Mouse (Mus musculus): Measurements from ENCODE around the gene Tmsb4x. TPM values are rescaled to one million over a fixed set of nuclear protein-coding genes. Genes with fewer than 3 reads are reported as not detected.

The Tmsb4x gene
- polyA plus RNA-seq, 1 experiment from 2014 or later = 3,085 TPM

DNA sequence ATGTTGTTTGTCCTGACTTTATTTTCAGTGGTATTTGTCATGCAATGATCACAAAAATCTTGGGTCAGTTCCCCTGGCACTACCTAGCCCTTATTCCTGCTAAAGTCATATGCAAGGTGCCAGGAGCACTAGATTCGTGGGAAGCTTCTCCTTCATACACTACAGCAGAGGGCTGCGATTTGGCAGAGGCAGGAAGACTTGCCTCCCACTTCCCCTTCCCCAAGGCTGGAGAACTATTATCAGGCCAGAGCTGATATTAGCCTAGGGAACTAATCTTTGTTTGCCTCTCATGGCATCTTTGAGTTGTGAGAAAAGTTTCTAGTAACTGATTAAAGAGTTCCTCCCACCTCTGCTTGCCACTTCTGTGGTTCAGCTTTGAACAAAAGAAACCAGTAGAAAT lies 37.8 kb downstream of the Tmsb4x start:
- H3K4me3 ChIP-seq (ENCODE audit: low read length) = no peak overlapping the region

DNA sequence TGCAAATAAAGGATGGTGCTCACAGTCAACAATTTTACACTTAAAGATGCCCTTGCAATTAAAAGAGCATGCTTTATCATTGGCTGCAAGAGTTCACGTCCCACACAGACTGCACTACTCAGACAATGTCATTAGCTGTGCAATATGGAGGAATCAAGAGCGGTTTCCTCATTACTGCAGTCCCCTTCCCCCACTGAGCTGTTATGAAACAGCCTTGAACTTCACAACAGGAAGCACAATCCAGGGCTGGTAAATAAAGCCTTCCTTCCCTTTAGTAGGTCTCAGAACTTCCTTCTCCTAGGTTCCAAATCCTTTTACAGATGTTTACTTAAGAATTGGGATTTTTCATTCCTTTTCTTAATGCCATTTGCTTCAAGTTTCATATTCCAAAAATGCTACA lies 41.8 kb downstream of the Tmsb4x start:
- WGBS = 61% methylated on average over 2 of the region's 2 CpGs
- Histone ChIP-seq H3K9ac (ENCODE audit: low read depth, low read length) (no peak overlapping the region), H3K4me1 (ENCODE audit: control insufficient read depth, insufficient read depth, low read length) (no peaks in the 10 kb centered on the region), H3K9me3 (ENCODE audit: control insufficient read depth, low read length) (no peaks in the 10 kb centered on the region), H3K4me2 (ENCODE audit: low read depth, low read length) (no peak overlapping the region), H3K27ac (ENCODE audit: low read length) (no peak overlapping the region), H3K27me3 (replicated peaks; ENCODE audit: control insufficient read depth, insufficient read depth, low read length) (no peaks in the 10 kb centered on the region), H3K4me3 (ENCODE audit: low read length) (no peak overlapping the region), H3K36me3 (ENCODE audit: control insufficient read depth, insufficient read depth, low read length) (no peaks in the 10 kb centered on the region)
- no peak for ATAC-seq

More for the DNA sequence above, 37.8 kb downstream of the Tmsb4x start:
- no peak overlapping the region for H3K9ac ChIP-seq (ENCODE audit: low read depth, low read length)
- WGBS = 70% methylated on average over 2 of the region's 2 CpGs
- H3K9me3 ChIP-seq (ENCODE audit: control insufficient read depth, low read length) = no peaks in the 10 kb centered on the region
- ATAC-seq = no peak
- no peak overlapping the region for H3K27ac ChIP-seq (ENCODE audit: low read length)
- H3K4me2 ChIP-seq (ENCODE audit: low read depth, low read length) = no peak overlapping the region
- no peaks in the 10 kb centered on the region for H3K27me3 ChIP-seq (replicated peaks; ENCODE audit: control insufficient read depth, insufficient read depth, low read length)
- no peaks in the 10 kb centered on the region for H3K4me1 ChIP-seq (ENCODE audit: control insufficient read depth, insufficient read depth, low read length)
- H3K36me3 ChIP-seq (ENCODE audit: control insufficient read depth, insufficient read depth, low read length) = no peaks in the 10 kb centered on the region

DNA sequence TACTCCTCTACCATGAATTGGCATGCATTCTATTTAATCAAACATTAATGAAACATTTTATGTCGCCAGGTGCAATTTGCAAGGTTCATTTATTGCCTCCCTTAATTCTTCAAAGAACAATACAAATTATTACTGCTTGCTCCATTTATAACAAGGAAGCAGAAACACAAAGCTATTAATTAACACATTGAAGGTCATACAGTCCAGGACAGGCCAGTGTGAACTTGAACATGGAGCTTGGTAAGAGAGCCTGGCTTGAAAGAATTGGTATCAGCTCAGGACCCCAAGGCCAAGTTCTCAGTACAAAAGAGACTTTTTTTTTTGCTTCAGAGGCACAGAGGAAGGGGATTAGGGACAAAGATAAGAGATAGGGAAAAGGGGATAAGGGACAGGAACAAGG lies 43.1 kb downstream of the Tmsb4x start:
- ATAC-seq = peak; percentile 80

DNA sequence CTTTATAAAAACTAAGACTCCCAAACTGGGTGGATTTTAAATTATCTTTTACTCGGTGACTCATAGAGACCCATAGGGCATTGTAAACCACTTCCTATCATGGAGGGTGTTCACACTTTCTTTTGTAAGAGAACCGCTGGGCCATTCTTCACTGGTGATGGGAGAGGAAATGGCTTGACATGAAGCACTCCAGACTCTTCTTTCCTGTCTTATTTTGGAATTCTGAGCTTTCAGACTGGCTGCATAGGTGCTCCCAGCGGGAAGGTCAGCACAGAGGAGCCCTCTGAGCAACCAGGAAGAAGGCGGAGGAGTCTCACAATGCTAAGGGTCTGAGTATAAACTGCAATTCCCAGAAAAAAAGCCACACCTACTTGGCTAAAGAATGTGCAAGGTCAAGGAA lies 51.4 kb downstream of the Tmsb4x start:
- Histone ChIP-seq H3K27me3 (replicated peaks; ENCODE audit: control insufficient read depth, insufficient read depth, low read length) (0 out of 2 replicates have a peak, but pooled peaks cover 2% of the 10 kb centered on the region), H3K9me3 (ENCODE audit: control insufficient read depth, low read length) (no peaks in the 10 kb centered on the region), H3K4me2 (ENCODE audit: low read depth, low read length) (no peak overlapping the region), H3K27ac (ENCODE audit: low read length) (no peak overlapping the region), H3K4me3 (ENCODE audit: low read length) (no peak overlapping the region), H3K9ac (ENCODE audit: low read depth, low read length) (no peak overlapping the region), H3K4me1 (ENCODE audit: control insufficient read depth, insufficient read depth, low read length) (no peaks in the 10 kb centered on the region), H3K36me3 (ENCODE audit: control insufficient read depth, insufficient read depth, low read length) (no peaks in the 10 kb centered on the region)
- 61% methylated on average over 4 of the region's 4 CpGs for WGBS
- peak; percentile 53 for ATAC-seq

More for the DNA sequence above, 43.1 kb downstream of the Tmsb4x start:
- no peaks in the 10 kb centered on the region for H3K9me3 ChIP-seq (ENCODE audit: control insufficient read depth, low read length)
- no peak overlapping the region for H3K4me3 ChIP-seq (ENCODE audit: low read length)
- H3K36me3 ChIP-seq (ENCODE audit: control insufficient read depth, insufficient read depth, low read length) = no peaks in the 10 kb centered on the region
- H3K9ac ChIP-seq (ENCODE audit: low read depth, low read length) = no peak overlapping the region
- no peaks in the 10 kb centered on the region for H3K27me3 ChIP-seq (replicated peaks; ENCODE audit: control insufficient read depth, insufficient read depth, low read length)
- no peaks in the 10 kb centered on the region for H3K4me1 ChIP-seq (ENCODE audit: control insufficient read depth, insufficient read depth, low read length)
- H3K4me2 ChIP-seq (ENCODE audit: low read depth, low read length) = no peak overlapping the region
- 72% methylated on average over 1 of the region's 1 CpGs for WGBS
- H3K27ac ChIP-seq (ENCODE audit: low read length) = no peak overlapping the region

Other genes with a start within 250 kb of the Tmsb4x start
- 0.35 and 0.66 TPM in 2 replicates for gene Tlr8, start 55.0 kb upstream of the Tmsb4x start, polyA plus RNA-seq (2015; fragmentation: Nextera tagmentation; extraction: Ambion mirVana)
- 0.54 and 0.57 TPM in 2 replicates for gene Tlr7, start 121.2 kb upstream of the Tmsb4x start, polyA plus RNA-seq (2015; fragmentation: Nextera tagmentation; extraction: Ambion mirVana)
- gene Prps2, start 173.4 kb upstream of the Tmsb4x start, polyA plus RNA-seq (2015; fragmentation: Nextera tagmentation; extraction: Ambion mirVana) = 28.0 and 32.0 TPM in 2 replicates

Data from intestine, embryonic 16.5 days (tissue).